Mouse (Mus musculus) megakaryocyte progenitor cell, adult 5-6 weeks (primary cell): ENCODE measurements around the gene Cilp. TPM values are rescaled to one million over a fixed set of nuclear protein-coding genes. Genes with fewer than 3 reads are reported as not detected.
"Not testable (repeated sequence)": the region's sequence is repeated elsewhere in the genome, so short reads cannot be mapped to it uniquely, and the experiment has no call there.

Source experiments
- ATAC-seq: replicated peaks from 2 replicates; pipeline ENCODE4 v1.8.0; 2016; ENCODE audit warnings: mild to moderate bottlenecking, moderate TSS enrichment, inconsistent platforms; ENCODE audit not compliant: poor library complexity
- total RNA-seq, 2 experiments: library from RNA; stranded (forward) in 1 of 2; stranded (reverse) in 1 of 2; fragments of 157-497, 149-512 nt in 1 of 2; fragments of 200-1000 nt in 1 of 2; gene quantifications; 2 replicates each; pipeline versions ENCODE4 v1.2.3 to v1.2.4; 2015 to 2017

Gene Cilp
- total RNA-seq, 2 experiments from 2014 or later, result not detected

GRCm38 (mm10) chr9:65247502-65248376, 17.2 kb upstream of the Cilp start:
- no peak for ATAC-seq

GRCm38 (mm10) chr9:65248377-65248690, 16.6 kb upstream of the Cilp start:
- ATAC-seq, result no peak

GRCm38 (mm10) chr9:65252026-65252425, 13.0 kb upstream of the Cilp start:
- no peak for ATAC-seq

- no peak for ATAC-seq
Measured at GRCm38 (mm10) chr9:65255906-65256600, 8.9 kb upstream of the Cilp start.

- ATAC-seq, result no peak
Measured at GRCm38 (mm10) chr9:65257218-65257910, 7.6 kb upstream of the Cilp start.

- no peak for ATAC-seq
Measured at GRCm38 (mm10) chr9:65259366-65259765, 5.6 kb upstream of the Cilp start.

GRCm38 (mm10) chr9:65261591-65262230, 3.3 kb upstream of the Cilp start:
- ATAC-seq, result no peak

- ATAC-seq, result no peak
Measured at GRCm38 (mm10) chr9:65262641-65263120, 2.3 kb upstream of the Cilp start.

- no peak for ATAC-seq
Measured at GRCm38 (mm10) chr9:65267742-65268515, 2.9 kb downstream of the Cilp start.

GRCm38 (mm10) chr9:65273048-65273809, 8.2 kb downstream of the Cilp start:
- no peak for ATAC-seq

- ATAC-seq, result no peak
Measured at GRCm38 (mm10) chr9:65273873-65274272, 8.9 kb downstream of the Cilp start.

- ATAC-seq, result not testable (repeated sequence)
Measured at GRCm38 (mm10) chr9:65274851-65275250, 9.9 kb downstream of the Cilp start.

GRCm38 (mm10) chr9:65275810-65276530, 11.0 kb downstream of the Cilp start:
- ATAC-seq, result no peak

- no peak for ATAC-seq
Measured at GRCm38 (mm10) chr9:65281536-65282151, 16.7 kb downstream of the Cilp start.

GRCm38 (mm10) chr9:65283301-65283700, 18.3 kb downstream of the Cilp start:
- peak; percentile 84 for ATAC-seq

GRCm38 (mm10) chr9:65288252-65288651, 23.3 kb downstream of the Cilp start:
- not testable (repeated sequence) for ATAC-seq

GRCm38 (mm10) chr9:65289988-65290387, 25.0 kb downstream of the Cilp start:
- no peak for ATAC-seq

GRCm38 (mm10) chr9:65292421-65292820, 27.4 kb downstream of the Cilp start:
- ATAC-seq, result no peak
